Mouse (Mus musculus) forebrain, embryonic 13.5 days (tissue): ENCODE data around the gene CN725425. TPM values are rescaled to one million over a fixed set of nuclear protein-coding genes. Genes with fewer than 3 reads are reported as not detected.

Source experiments
- ATAC-seq: fragments of 200-750 bp; cut with Nextera tagmentation; 2 replicates; pipeline ENCODE4 v1.8.0; 2017
- H3K27ac ChIP-seq: fragments of 300-500 bp; sonication (generic); 2 replicates; pipeline ENCODE4 v1.5.1; 2015; ENCODE audit warnings: inconsistent platforms, mild to moderate bottlenecking, moderate library complexity
- H3K27me3 ChIP-seq: fragments of 300-500 bp; sonication (generic); 2 replicates; pipeline ENCODE4 v1.6.1; 2015; ENCODE audit warnings: mild to moderate bottlenecking, inconsistent platforms
- H3K36me3 ChIP-seq: fragments of 300-500 bp; sonication (generic); 2 replicates; pipeline ENCODE4 v1.6.1; 2015; ENCODE audit warnings: mild to moderate bottlenecking, inconsistent platforms; ENCODE audit not compliant: poor library complexity, severe bottlenecking
- H3K4me1 ChIP-seq: fragments of 300-500 bp; sonication (generic); 2 replicates; pipeline ENCODE4 v1.6.1; 2015; ENCODE audit warnings: inconsistent platforms
- H3K4me2 ChIP-seq: fragments of 300-500 bp; sonication (generic); 2 replicates; pipeline ENCODE4 v1.6.1; 2015; ENCODE audit warnings: inconsistent platforms, mild to moderate bottlenecking, moderate library complexity
- H3K4me3 ChIP-seq: fragments of 300-500 bp; sonication (generic); 2 replicates; pipeline ENCODE4 v1.5.1; 2015; ENCODE audit warnings: mild to moderate bottlenecking, inconsistent platforms
- H3K9ac ChIP-seq: fragments of 300-500 bp; sonication (generic); 2 replicates; pipeline ENCODE4 v1.6.1; 2015; ENCODE audit warnings: mild to moderate bottlenecking, inconsistent platforms
- H3K9me3 ChIP-seq: fragments of 300-500 bp; sonication (generic); replicated peaks from 2 replicates; pipeline ENCODE4 v1.6.1; 2016; ENCODE audit warnings: inconsistent platforms
- WGBS: fragments of 180-500 bp; shearing (Covaris S2); methylation state at CpG from one replicate; pipeline ENCODE4 v1.1.7; 2015; 5-methylcytosine and 5-hydroxymethylcytosine counted together
- polyA plus RNA-seq: library from polyadenylated mRNA; unstranded; fragments of >200 nt; fragmentation: Nextera tagmentation; extraction: Ambion mirVana; gene quantifications from 2 replicates; pipeline ENCODE4 v1.2.1, GENCODE M21; 2015

CN725425 gene
- polyA plus RNA-seq, 1 experiment from 2014 or later = not detected

- Histone ChIP-seq H3K4me1 (peaks cover 15% of the 10 kb centered on the region), H3K4me2 (no peak overlapping the region), H3K27me3 (no peaks in the 10 kb centered on the region), H3K9me3 (no peaks in the 10 kb centered on the region), H3K36me3 (peaks cover 15% of the 10 kb centered on the region), H3K27ac (peak overlapping the region; percentile 74), H3K9ac (no peak overlapping the region), H3K4me3 (no peak overlapping the region)
- 51% methylated on average over 15 of the region's 15 CpGs for WGBS
- peak; percentile 51; the same call in 1 of the 2 replicates for ATAC-seq
Observed at GRCm38 (mm10) chr15:91179911-91180622, 19.2 kb upstream of the CN725425 start.

DNA sequence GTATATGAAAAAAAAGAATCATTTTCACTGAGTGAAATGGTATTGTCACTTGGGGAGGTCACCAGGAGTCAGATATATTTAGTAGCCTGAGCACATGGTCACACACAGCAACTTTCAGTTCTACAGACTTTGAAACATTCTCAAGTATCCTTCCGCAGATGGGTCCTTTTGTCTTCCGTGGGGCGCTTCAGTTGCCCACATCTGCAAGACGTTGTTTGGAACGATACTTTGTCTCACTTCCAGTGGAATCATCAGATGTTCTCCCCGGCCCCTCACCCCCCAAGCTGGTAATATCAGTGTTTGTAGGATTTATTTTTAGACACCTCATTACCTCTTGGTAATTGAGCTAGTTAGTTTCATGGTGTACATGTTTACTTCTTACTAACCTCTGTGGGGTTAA, 12.9 kb upstream of the CN725425 start:
- Histone ChIP-seq H3K4me1 (peaks cover 20% of the 10 kb centered on the region), H3K27me3 (no peaks in the 10 kb centered on the region), H3K4me2 (no peak overlapping the region), H3K9me3 (no peaks in the 10 kb centered on the region), H3K9ac (no peak overlapping the region), H3K4me3 (no peak overlapping the region), H3K36me3 (peaks cover 5% of the 10 kb centered on the region; the same call in 1 of the 2 replicates), H3K27ac (no peak overlapping the region)
- ATAC-seq = no peak
- 77% methylated on average over 6 of the region's 6 CpGs for WGBS

GRCm38 (mm10) chr15:91190026-91190425, 9.3 kb upstream of the CN725425 start:
- Histone ChIP-seq H3K4me1 (peaks cover 20% of the 10 kb centered on the region), H3K36me3 (no peaks in the 10 kb centered on the region), H3K9ac (peak overlapping the region; percentile 76), H3K9me3 (no peaks in the 10 kb centered on the region), H3K27ac (peak overlapping the region; percentile 91), H3K27me3 (no peaks in the 10 kb centered on the region), H3K4me3 (peak overlapping the region; percentile 62), H3K4me2 (peak overlapping the region; percentile 84)
- no peak for ATAC-seq
- 2% methylated on average over 4 of the region's 4 CpGs for WGBS

GRCm38 (mm10) chr15:91190519-91191207, 8.6 kb upstream of the CN725425 start:
- WGBS = 18% methylated on average over 17 of the region's 17 CpGs
- Histone ChIP-seq H3K9me3 (no peaks in the 10 kb centered on the region), H3K4me1 (peaks cover 20% of the 10 kb centered on the region), H3K36me3 (no peaks in the 10 kb centered on the region), H3K4me3 (peak overlapping the region; percentile 62), H3K9ac (peak overlapping the region; percentile 76), H3K27ac (peak overlapping the region; percentile 91), H3K4me2 (peak overlapping the region; percentile 84), H3K27me3 (no peaks in the 10 kb centered on the region)
- peak; percentile 46; the same call in 1 of the 2 replicates for ATAC-seq

- peak; percentile 96 for ATAC-seq
- peak within 1 kb of the TSS; percentile 84 for H3K4me2 ChIP-seq
- H3K27ac ChIP-seq = peak within 1 kb of the TSS; percentile 91
- peaks cover 20% of the 10 kb centered on the region for H3K4me1 ChIP-seq
- no peaks in the 10 kb centered on the region for H3K27me3 ChIP-seq
- no peaks in the 10 kb centered on the region for H3K36me3 ChIP-seq
- H3K9ac ChIP-seq = peak within 1 kb of the TSS; percentile 76
- under 1% methylated on average over 22 of the region's 22 CpGs for whole genome bisulfite sequencing
- H3K4me3 ChIP-seq = peak within 1 kb of the TSS; percentile 62
- H3K9me3 ChIP-seq = no peaks in the 10 kb centered on the region
Observed at GRCm38 (mm10) chr15:91191412-91192222, 7.7 kb upstream of the CN725425 start, which contains the start of gene Abcd2. Gene Abcd2 (minus strand): TSS chr15:91191799.

DNA sequence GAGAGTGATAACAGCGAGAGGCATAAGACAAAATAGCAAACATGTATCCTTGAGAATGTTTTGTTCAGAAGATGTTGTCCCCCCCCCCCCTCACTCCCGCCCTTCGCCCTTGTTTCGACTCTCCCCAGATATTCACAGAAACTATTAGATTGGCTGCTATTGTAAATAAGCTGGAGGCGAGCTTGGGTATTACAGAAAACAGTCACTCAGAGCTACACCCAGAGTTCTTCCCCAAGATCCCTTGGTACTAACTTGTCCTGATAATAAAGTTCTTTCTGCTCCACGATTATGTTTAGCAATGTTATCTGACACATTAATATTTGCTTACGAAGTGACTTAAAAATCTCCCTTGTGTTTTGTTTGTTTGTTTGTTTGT, 7.1 kb upstream of the CN725425 start:
- H3K4me1 ChIP-seq = peaks cover 20% of the 10 kb centered on the region
- H3K36me3 ChIP-seq = no peaks in the 10 kb centered on the region
- peak overlapping the region; percentile 62 for H3K4me3 ChIP-seq
- peak overlapping the region; percentile 84 for H3K4me2 ChIP-seq
- H3K27me3 ChIP-seq = no peaks in the 10 kb centered on the region
- WGBS = 9% methylated on average over 7 of the region's 7 CpGs
- peak; percentile 42 for ATAC-seq
- H3K9ac ChIP-seq = peak overlapping the region; percentile 76
- no peaks in the 10 kb centered on the region for H3K9me3 ChIP-seq
- peak overlapping the region; percentile 91 for H3K27ac ChIP-seq

DNA sequence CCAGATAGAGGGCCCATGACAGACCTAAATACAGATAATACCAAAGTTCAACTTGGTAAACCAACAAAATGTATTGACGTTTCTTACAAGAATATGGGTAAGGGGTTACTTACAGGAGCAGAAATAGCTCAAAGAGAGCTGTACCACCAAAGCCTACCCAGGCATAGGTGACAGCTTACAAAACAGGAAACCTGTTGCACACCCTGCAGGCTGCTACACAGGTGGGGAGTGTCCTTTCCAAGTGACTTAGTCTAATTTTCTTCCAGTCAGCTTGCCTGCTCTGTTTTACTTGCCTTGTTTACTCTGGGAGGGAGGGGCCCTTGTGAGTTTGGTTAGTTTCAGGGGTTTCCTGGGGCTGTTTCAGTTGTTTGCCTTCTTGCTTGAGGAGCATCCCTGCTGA, 1.5 kb downstream of the CN725425 start:
- Histone ChIP-seq H3K9me3 (no peaks in the 10 kb centered on the region), H3K27me3 (no peaks in the 10 kb centered on the region), H3K4me1 (no peaks in the 10 kb centered on the region), H3K4me3 (no peak overlapping the region), H3K36me3 (no peaks in the 10 kb centered on the region), H3K9ac (no peak overlapping the region), H3K27ac (no peak overlapping the region), H3K4me2 (no peak overlapping the region)
- WGBS = 91% methylated on average over 1 of the region's 1 CpGs
- ATAC-seq = no peak

- Histone ChIP-seq H3K27me3 (no peaks in the 10 kb centered on the region), H3K4me3 (no peak overlapping the region), H3K9me3 (no peaks in the 10 kb centered on the region), H3K4me2 (no peak overlapping the region), H3K9ac (no peak overlapping the region), H3K36me3 (no peaks in the 10 kb centered on the region), H3K27ac (no peak overlapping the region), H3K4me1 (no peaks in the 10 kb centered on the region)
- ATAC-seq = no peak
- 93% methylated on average over 1 of the region's 1 CpGs for WGBS
Observed at GRCm38 (mm10) chr15:91202486-91202885, 3.2 kb downstream of the CN725425 start.

GRCm38 (mm10) chr15:91203521-91203920, 4.2 kb downstream of the CN725425 start:
- 90% methylated on average over 3 of the region's 3 CpGs for WGBS
- no peak overlapping the region for H3K4me3 ChIP-seq
- H3K9me3 ChIP-seq = no peaks in the 10 kb centered on the region
- H3K36me3 ChIP-seq = no peaks in the 10 kb centered on the region
- no peak for ATAC-seq
- no peaks in the 10 kb centered on the region for H3K27me3 ChIP-seq
- no peaks in the 10 kb centered on the region for H3K4me1 ChIP-seq
- H3K4me2 ChIP-seq = no peak overlapping the region
- no peak overlapping the region for H3K27ac ChIP-seq
- H3K9ac ChIP-seq = no peak overlapping the region

GRCm38 (mm10) chr15:91206518-91206917, 7.2 kb downstream of the CN725425 start:
- H3K9me3 ChIP-seq = no peaks in the 10 kb centered on the region
- no peak overlapping the region for H3K4me2 ChIP-seq
- no peak for ATAC-seq
- H3K36me3 ChIP-seq = no peaks in the 10 kb centered on the region
- no peak overlapping the region for H3K27ac ChIP-seq
- H3K27me3 ChIP-seq = no peaks in the 10 kb centered on the region
- H3K4me3 ChIP-seq = no peak overlapping the region
- WGBS = 91% methylated on average over 5 of the region's 5 CpGs
- H3K9ac ChIP-seq = no peak overlapping the region
- H3K4me1 ChIP-seq = no peaks in the 10 kb centered on the region

- H3K9ac ChIP-seq = no peak overlapping the region
- no peaks in the 10 kb centered on the region for H3K27me3 ChIP-seq
- H3K4me2 ChIP-seq = no peak overlapping the region
- no peaks in the 10 kb centered on the region for H3K9me3 ChIP-seq
- no peak overlapping the region for H3K4me3 ChIP-seq
- ATAC-seq = no peak
- H3K36me3 ChIP-seq = no peaks in the 10 kb centered on the region
- H3K4me1 ChIP-seq = no peaks in the 10 kb centered on the region
- H3K27ac ChIP-seq = no peak overlapping the region
- 83% methylated on average over 5 of the region's 5 CpGs for WGBS
Observed at GRCm38 (mm10) chr15:91237294-91237693, 38.0 kb downstream of the CN725425 start.
